Mouse (Mus musculus) right cerebral cortex, adult 2 months (tissue): ENCODE measurements around the gene Raph1.
"Not testable (repeated sequence)": the region's sequence is repeated elsewhere in the genome, so short reads cannot be mapped to it uniquely, and the experiment has no call there.

Experiments
- DNase-seq, 2 experiments: peaks; one replicate each; pipeline ENCODE4 v3.0.0; 2021 to 2022; ENCODE audit warnings: low spot score in 2 of 2

Raph1 gene

GRCm38 (mm10) chr1:60565270-60565920 is 1.5 kb downstream of the Raph1 start:
- peak; percentile 16 to 41 for DNase-seq

GRCm38 (mm10) chr1:60564691-60565090 is 2.2 kb downstream of the Raph1 start:
- DNase-seq = no peak

GRCm38 (mm10) chr1:60563021-60563420 is 3.9 kb downstream of the Raph1 start:
- DNase-seq = no peak

- no peak for DNase-seq
Observed at GRCm38 (mm10) chr1:60543681-60544080, 23.2 kb downstream of the Raph1 start.

- DNase-seq = no peak
Observed at GRCm38 (mm10) chr1:60539272-60539671, 27.6 kb downstream of the Raph1 start.

GRCm38 (mm10) chr1:60534932-60535331 is 32.0 kb downstream of the Raph1 start:
- peak; percentile 26 to 29 for DNase-seq

- no peak for DNase-seq
Observed at GRCm38 (mm10) chr1:60530636-60531035, 36.3 kb downstream of the Raph1 start.

- no peak for DNase-seq
Observed at GRCm38 (mm10) chr1:60530107-60530506, 36.8 kb downstream of the Raph1 start.

- no peak for DNase-seq
Observed at GRCm38 (mm10) chr1:60510584-60510983, 56.3 kb downstream of the Raph1 start.

GRCm38 (mm10) chr1:60503456-60503855 is 63.4 kb downstream of the Raph1 start:
- no peak for DNase-seq

GRCm38 (mm10) chr1:60493421-60493820 is 73.5 kb downstream of the Raph1 start:
- no peak for DNase-seq

GRCm38 (mm10) chr1:60492404-60492803 is 74.5 kb downstream of the Raph1 start:
- DNase-seq = no peak

GRCm38 (mm10) chr1:60490510-60490909 is 76.4 kb downstream of the Raph1 start:
- DNase-seq = no peak

GRCm38 (mm10) chr1:60489660-60490059 is 77.2 kb downstream of the Raph1 start:
- DNase-seq = no peak

GRCm38 (mm10) chr1:60488635-60489034 is 78.3 kb downstream of the Raph1 start:
- peak; percentile 45 to 55 for DNase-seq

GRCm38 (mm10) chr1:60485649-60486048 is 81.3 kb downstream of the Raph1 start:
- no peak for DNase-seq

GRCm38 (mm10) chr1:60482881-60483280 is 84.0 kb downstream of the Raph1 start:
- no peak for DNase-seq

- DNase-seq = no peak
Observed at GRCm38 (mm10) chr1:60481561-60481960, 85.3 kb downstream of the Raph1 start.

GRCm38 (mm10) chr1:60470541-60470940 is 96.4 kb downstream of the Raph1 start:
- DNase-seq = peak in 1 of 2 experiments; percentile 2

GRCm38 (mm10) chr1:60469491-60469890 is 97.4 kb downstream of the Raph1 start:
- no peak for DNase-seq

GRCm38 (mm10) chr1:60460623-60461022 is 106.3 kb downstream of the Raph1 start:
- DNase-seq = no peak

- DNase-seq = peak in 1 of 2 experiments; percentile 1
Observed at GRCm38 (mm10) chr1:60449896-60450295, 117.0 kb downstream of the Raph1 start.

- DNase-seq = peak in 1 of 2 experiments; percentile 4
Observed at GRCm38 (mm10) chr1:60447067-60447466, 119.8 kb downstream of the Raph1 start.

GRCm38 (mm10) chr1:60441438-60441837 is 125.5 kb downstream of the Raph1 start:
- not testable (repeated sequence) for DNase-seq
